Mouse (Mus musculus): ENCODE results near the gene Mpp3.

DNA sequence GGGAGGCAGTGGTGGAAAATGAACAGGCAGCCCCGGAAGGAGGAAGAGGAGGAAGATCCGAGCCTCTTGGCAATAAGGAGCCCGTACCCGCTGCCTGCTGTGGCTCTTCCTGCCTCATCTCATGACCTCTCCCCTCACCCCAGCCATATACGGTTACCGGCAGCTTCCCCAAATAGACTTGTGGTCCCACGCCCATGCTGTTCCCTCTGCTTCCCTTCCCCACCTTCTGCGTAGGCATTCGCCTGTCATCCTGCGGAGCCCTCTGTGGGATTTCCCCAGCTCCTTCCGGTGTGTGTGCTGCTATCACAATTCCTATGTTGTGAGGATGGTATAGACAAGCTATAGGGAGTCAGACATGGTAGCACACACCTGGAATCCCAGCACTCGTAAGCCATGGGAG lies 46.4 kb downstream of the Mpp3 start:
- TF ChIP-seq POLR2A (IDR thresholded peaks at IDR 0.05; ENCODE audit: borderline replicate concordance, control insufficient read depth, low read depth, low read length) (no peak), CTCF (IDR thresholded peaks at IDR 0.05; ENCODE audit: control insufficient read depth, insufficient read depth, low read length) (no peak)
